Mouse (Mus musculus): ENCODE measurements around the gene Ctcf. TPM values are rescaled to one million over a fixed set of nuclear protein-coding genes. Genes with fewer than 3 reads are reported as not detected.
A peak's percentile ranks its signal among the peaks of the same experiment; 100 is the strongest.

Ctcf gene
- 14.6 and 15.6 TPM in 2 replicates for total RNA-seq (2014; rRNA removed)
- polyA plus RNA-seq (2012; rRNA removed), result 6.6 TPM in 2 replicates

DNA sequence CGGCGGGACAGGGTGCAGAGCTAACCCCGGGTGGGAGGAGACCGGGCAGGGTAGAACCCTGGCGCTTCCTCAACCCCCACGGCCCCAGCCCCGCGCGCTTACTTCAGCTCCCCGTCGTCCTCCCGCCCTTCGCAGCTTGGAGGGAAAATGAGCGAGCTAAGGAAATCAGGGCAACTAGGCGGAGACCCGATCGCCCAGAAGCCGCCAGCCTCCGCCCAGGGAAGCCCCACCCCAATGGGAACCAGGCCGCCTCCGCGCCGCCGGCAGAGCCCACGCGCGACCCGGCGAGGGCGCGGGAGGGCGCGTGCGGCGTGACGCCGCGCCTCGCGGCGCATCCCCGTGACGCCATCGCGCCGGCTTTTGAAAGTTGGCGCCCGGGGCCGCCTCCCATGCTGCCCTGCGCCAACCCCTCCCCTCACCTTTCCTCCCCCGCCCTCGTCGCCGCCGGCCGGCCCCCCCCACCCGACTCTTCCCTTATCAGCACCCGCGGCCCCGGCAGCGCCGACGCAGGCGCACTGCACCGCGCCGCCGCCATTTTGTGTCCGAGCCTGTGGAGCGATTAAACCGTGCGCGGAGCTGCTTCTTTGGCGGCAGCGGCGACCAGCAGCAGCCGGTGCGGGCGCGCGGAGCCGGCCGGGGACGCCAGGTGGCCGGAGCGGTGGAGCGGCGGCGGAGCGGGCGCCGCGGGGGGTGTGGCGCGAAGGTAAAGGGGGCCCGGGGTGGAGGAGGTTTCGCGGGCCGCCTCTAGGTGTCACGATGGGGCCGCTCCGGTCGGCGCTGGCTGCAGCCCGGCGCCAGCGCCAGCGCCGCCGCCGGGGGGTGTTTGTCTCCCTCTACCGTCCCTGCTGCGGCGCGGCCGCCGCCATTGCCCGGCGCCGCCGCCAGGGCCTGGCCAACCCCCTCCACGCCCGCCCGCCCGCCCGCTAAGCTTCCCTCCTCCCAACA, at the start of gene Ctcf:
TSS of gene Ctcf (plus strand) at position 551 of the 945 bp plus-strand sequence.
- peak within 1 kb of the TSS; percentile 90 for H3K4me3 ChIP-seq (ENCODE audit: insufficient read depth, low read depth, low read length)
- DNase-seq (ENCODE audit: extremely low read depth, low read depth, low spot score), result peak; percentile 49
- no peaks in the 10 kb centered on the region for H3K27me3 ChIP-seq (ENCODE audit: control insufficient read depth, insufficient read depth, low read length)
- H3K9ac ChIP-seq (ENCODE audit: low read depth, low read length), result peak within 1 kb of the TSS; percentile 99
- under 1% methylated on average over 114 of the region's 126 CpGs for WGBS
- TF ChIP-seq CTCF (IDR thresholded peaks at IDR 0.05; ENCODE audit: low read depth, low read length), result peak; percentile 56
- 0 out of 2 replicates have a peak, but pooled peaks have one; percentile 27 for TF ChIP-seq POLR2A (IDR thresholded peaks at IDR 0.05; ENCODE audit: extremely low read depth, insufficient read depth, low read length)
- H3K79me2 ChIP-seq (ENCODE audit: control insufficient read depth, insufficient read depth, low read length), result peaks cover 14% of the 10 kb centered on the region
- H3K4me1 ChIP-seq (ENCODE audit: control insufficient read depth, insufficient read depth, low read length), result peaks cover 7% of the 10 kb centered on the region
- no peaks in the 10 kb centered on the region for H3K36me3 ChIP-seq (ENCODE audit: control insufficient read depth, insufficient read depth, low read length)
- H3K27ac ChIP-seq (replicated peaks; ENCODE audit: insufficient read depth, low read depth, low read length), result peak within 1 kb of the TSS; percentile 97

DNA sequence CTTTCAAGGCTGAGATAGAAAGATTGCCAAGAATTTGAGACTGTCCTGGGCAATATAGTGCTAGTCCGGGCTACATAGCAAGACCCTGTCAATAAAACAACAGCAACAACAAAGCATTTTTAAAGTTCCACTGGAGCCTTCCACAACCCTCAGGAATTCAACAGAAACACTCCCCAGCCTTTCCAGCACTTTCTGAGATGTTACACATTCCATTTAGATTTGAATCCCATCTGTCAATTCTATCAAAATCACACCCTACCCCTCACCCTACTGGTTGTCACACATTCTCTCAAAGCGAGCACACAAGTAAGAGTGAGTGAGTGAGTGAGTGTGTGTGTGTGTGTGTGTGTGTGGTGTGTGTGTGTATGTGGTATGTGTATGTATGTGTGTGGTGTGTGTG, 43.9 kb upstream of the Ctcf start:
- no peaks in the 10 kb centered on the region for H3K4me1 ChIP-seq (ENCODE audit: control insufficient read depth, insufficient read depth, low read length)
- no peaks in the 10 kb centered on the region; the same call in 1 of the 2 replicates for H3K27me3 ChIP-seq (ENCODE audit: control insufficient read depth, insufficient read depth, low read length)
- WGBS, result 87% methylated on average over 2 of the region's 2 CpGs
- no peak for TF ChIP-seq POLR2A (IDR thresholded peaks at IDR 0.05; ENCODE audit: extremely low read depth, insufficient read depth, low read length)
- TF ChIP-seq CTCF (IDR thresholded peaks at IDR 0.05; ENCODE audit: low read depth, low read length), result no peak
- no peaks in the 10 kb centered on the region for H3K79me2 ChIP-seq (ENCODE audit: control insufficient read depth, insufficient read depth, low read length)
- H3K27ac ChIP-seq (replicated peaks; ENCODE audit: insufficient read depth, low read depth, low read length), result no peak overlapping the region
- DNase-seq (ENCODE audit: extremely low read depth, low read depth, low spot score), result no peak
- H3K4me3 ChIP-seq (ENCODE audit: insufficient read depth, low read depth, low read length), result no peak overlapping the region
- no peak overlapping the region for H3K9ac ChIP-seq (ENCODE audit: low read depth, low read length)
- no peaks in the 10 kb centered on the region for H3K36me3 ChIP-seq (ENCODE audit: control insufficient read depth, insufficient read depth, low read length)

DNA sequence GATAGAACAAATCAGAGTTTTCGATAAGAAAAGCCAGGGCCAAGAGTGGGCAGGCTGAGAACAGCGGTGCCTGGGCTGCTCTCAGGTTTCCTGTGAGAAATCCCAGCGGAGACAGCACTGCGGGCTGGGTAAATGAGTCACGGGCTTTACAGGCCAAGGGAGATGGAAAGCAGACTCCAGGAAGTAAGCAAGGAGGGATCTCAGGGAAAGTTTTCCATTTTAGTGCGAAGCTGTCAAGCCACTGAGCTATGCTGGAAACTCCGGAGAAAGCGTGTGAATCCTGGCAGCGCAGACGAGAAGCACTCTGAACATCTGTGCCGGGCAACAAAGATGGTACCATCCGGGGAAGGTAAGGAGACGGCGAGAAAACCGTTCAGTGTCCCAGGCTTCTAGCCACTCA, 42.5 kb upstream of the Ctcf start:
- H3K4me1 ChIP-seq (ENCODE audit: control insufficient read depth, insufficient read depth, low read length), result no peaks in the 10 kb centered on the region
- no peaks in the 10 kb centered on the region; the same call in 1 of the 2 replicates for H3K27me3 ChIP-seq (ENCODE audit: control insufficient read depth, insufficient read depth, low read length)
- 59% methylated on average over 15 of the region's 15 CpGs for WGBS
- no peak overlapping the region; the same call in 1 of the 2 replicates for H3K9ac ChIP-seq (ENCODE audit: low read depth, low read length)
- no peak overlapping the region for H3K27ac ChIP-seq (replicated peaks; ENCODE audit: insufficient read depth, low read depth, low read length)
- TF ChIP-seq POLR2A (IDR thresholded peaks at IDR 0.05; ENCODE audit: extremely low read depth, insufficient read depth, low read length), result no peak
- no peak for TF ChIP-seq CTCF (IDR thresholded peaks at IDR 0.05; ENCODE audit: low read depth, low read length)
- H3K4me3 ChIP-seq (ENCODE audit: insufficient read depth, low read depth, low read length), result no peak overlapping the region
- no peaks in the 10 kb centered on the region for H3K36me3 ChIP-seq (ENCODE audit: control insufficient read depth, insufficient read depth, low read length)
- H3K79me2 ChIP-seq (ENCODE audit: control insufficient read depth, insufficient read depth, low read length), result no peaks in the 10 kb centered on the region
- DNase-seq (ENCODE audit: extremely low read depth, low read depth, low spot score), result no peak

DNA sequence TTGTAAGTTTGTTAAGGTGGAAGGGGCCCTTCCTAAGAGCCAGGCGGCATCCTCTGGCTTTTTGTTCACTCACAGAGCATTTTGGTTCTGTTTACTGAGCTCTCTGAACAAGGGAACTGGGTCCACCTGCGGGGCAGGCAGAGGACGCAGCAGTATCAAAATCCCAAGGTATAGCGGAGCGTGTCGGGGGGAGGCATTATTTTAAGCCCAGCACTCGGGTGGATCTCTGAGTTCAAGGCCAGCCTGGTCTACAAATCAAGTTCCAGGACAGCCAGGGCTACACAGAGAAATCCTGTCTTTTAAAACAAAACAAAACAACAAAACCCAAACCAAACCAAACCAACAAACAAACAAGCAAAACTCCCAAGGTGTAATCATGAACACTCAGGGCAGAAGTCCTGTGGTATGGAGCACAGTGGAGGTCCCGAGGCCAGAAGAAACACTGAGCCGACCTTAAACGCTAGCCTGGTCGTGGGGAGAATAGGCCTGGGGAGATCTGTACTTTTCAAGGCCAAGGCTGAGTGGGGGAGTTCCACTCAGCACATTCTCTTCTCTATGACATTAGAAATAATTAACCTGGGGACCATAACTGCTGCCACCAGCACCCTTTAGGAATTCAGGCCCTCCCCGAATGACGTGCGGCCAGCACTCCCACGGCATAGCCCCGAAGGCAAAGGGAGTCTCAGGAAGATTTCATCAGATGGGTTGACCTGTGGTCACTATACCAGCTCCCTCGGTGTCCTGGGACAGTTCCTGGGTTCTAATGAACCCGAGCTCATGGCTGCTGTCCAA, 41.7 kb upstream of the Ctcf start:
- Histone ChIP-seq H3K79me2 (ENCODE audit: control insufficient read depth, insufficient read depth, low read length) (no peaks in the 10 kb centered on the region), H3K4me1 (ENCODE audit: control insufficient read depth, insufficient read depth, low read length) (no peaks in the 10 kb centered on the region), H3K27me3 (ENCODE audit: control insufficient read depth, insufficient read depth, low read length) (no peaks in the 10 kb centered on the region), H3K9ac (ENCODE audit: low read depth, low read length) (no peak overlapping the region), H3K4me3 (ENCODE audit: insufficient read depth, low read depth, low read length) (no peak overlapping the region), H3K27ac (replicated peaks; ENCODE audit: insufficient read depth, low read depth, low read length) (no peak overlapping the region), H3K36me3 (ENCODE audit: control insufficient read depth, insufficient read depth, low read length) (no peaks in the 10 kb centered on the region)
- whole genome bisulfite sequencing, result 55% methylated on average over 18 of the region's 18 CpGs
- TF ChIP-seq CTCF (IDR thresholded peaks at IDR 0.05; ENCODE audit: low read depth, low read length) (no peak), POLR2A (IDR thresholded peaks at IDR 0.05; ENCODE audit: extremely low read depth, insufficient read depth, low read length) (no peak)
- DNase-seq (ENCODE audit: extremely low read depth, low read depth, low spot score), result no peak

DNA sequence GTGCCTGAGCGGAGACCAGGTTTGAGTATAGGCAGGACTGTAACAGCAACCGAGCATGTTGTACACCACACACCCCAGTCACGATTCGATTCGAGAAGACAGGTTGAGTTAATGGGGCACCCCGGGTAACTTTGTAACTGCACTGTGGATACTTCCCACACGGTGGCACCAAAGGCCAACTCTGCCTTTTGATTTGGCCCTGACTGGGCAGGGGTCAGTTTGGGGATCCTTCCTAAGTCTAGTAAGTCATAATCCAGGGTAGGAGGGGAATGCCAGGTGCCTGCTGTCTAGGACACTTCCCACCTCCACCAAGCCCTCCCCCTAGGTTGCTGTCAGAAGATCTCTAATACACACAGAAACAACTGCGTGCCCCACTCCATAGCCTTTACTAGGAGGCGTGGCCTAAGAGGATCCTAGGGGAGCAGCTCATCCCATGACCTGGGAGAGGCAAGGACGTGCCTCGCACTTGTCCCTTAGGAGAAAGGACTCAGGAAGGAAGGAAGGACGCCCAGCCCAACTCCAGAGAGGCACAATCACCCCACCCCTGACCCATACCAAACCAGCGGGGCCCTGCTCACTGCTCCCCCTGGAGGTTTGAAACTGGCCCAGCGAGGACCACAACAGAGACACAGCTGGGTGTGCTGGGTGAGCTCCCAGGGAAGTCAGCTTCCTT, 39.9 kb upstream of the Ctcf start:
- Histone ChIP-seq H3K27me3 (ENCODE audit: control insufficient read depth, insufficient read depth, low read length) (no peaks in the 10 kb centered on the region), H3K36me3 (ENCODE audit: control insufficient read depth, insufficient read depth, low read length) (no peaks in the 10 kb centered on the region), H3K4me1 (ENCODE audit: control insufficient read depth, insufficient read depth, low read length) (no peaks in the 10 kb centered on the region), H3K4me3 (ENCODE audit: insufficient read depth, low read depth, low read length) (peak overlapping the region; percentile 3; the same call in 1 of the 2 replicates), H3K27ac (replicated peaks; ENCODE audit: insufficient read depth, low read depth, low read length) (no peak overlapping the region), H3K79me2 (ENCODE audit: control insufficient read depth, insufficient read depth, low read length) (no peaks in the 10 kb centered on the region), H3K9ac (ENCODE audit: low read depth, low read length) (peak overlapping the region; percentile 57)
- peak; percentile 52 for DNase-seq (ENCODE audit: extremely low read depth, low read depth, low spot score)
- TF ChIP-seq CTCF (IDR thresholded peaks at IDR 0.05; ENCODE audit: low read depth, low read length) (peak; percentile 86), POLR2A (IDR thresholded peaks at IDR 0.05; ENCODE audit: extremely low read depth, insufficient read depth, low read length) (no peak)
- 5% methylated on average over 14 of the region's 14 CpGs for WGBS
